Mouse (Mus musculus): ENCODE measurements around the gene Psmd4. TPM values are rescaled to one million over a fixed set of nuclear protein-coding genes. Genes with fewer than 3 reads are reported as not detected.

The Psmd4 gene
- polyA plus RNA-seq, 1 experiment from 2014 or later, result 288 TPM

DNA sequence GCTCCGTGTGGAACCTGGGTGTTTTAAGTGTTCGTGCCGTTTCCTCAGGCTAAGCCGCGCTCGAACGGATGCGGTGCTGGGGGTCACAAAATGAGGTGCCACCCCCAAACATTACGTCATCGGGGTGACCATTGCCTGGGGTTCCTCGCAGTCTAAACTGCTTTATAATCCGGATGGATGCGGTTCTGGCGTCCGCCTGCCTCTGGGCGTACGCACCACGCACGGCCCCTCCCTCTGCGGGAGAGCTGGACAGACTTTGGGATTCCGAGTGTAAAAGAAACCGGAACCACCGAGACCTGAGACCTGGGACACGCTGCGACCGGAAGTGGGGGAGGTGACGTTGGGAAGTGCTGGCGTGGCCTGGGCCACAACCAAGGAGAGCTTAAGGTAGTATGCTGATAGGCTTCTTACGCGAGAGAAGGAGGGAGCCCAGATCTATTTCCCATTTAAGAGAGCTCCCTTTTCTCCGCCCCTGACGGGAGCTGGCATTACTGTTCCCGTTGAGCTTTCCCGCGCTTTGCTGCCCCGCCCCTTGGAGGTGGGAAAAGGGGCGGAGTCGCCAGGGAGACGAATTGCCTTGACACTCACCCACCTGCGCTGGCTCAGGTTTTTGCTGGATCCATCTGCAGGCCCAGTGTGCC, 26.4 kb downstream of the Psmd4 start:
- Histone ChIP-seq H3K36me3 (ENCODE audit: control insufficient read depth, insufficient read depth, low read length) (peaks cover 2% of the 10 kb centered on the region; the same call in 1 of the 2 replicates), H3K27me3 (replicated peaks; ENCODE audit: control insufficient read depth, insufficient read depth, low read length) (no peaks in the 10 kb centered on the region), H3K4me1 (ENCODE audit: control insufficient read depth, insufficient read depth, low read depth, low read length) (peaks cover 24% of the 10 kb centered on the region), H3K27ac (ENCODE audit: low read depth, low read length) (peak overlapping the region; percentile 96), H3K4me2 (ENCODE audit: low read length) (peak overlapping the region; percentile 89), H3K4me3 (ENCODE audit: low read length) (peak overlapping the region; percentile 64), H3K9me3 (ENCODE audit: control insufficient read depth, low read length) (no peaks in the 10 kb centered on the region), H3K9ac (ENCODE audit: low read depth, low read length) (peak overlapping the region; percentile 73)
- peak; percentile 84 for ATAC-seq
- WGBS, result under 1% methylated on average over 40 of the region's 40 CpGs

DNA sequence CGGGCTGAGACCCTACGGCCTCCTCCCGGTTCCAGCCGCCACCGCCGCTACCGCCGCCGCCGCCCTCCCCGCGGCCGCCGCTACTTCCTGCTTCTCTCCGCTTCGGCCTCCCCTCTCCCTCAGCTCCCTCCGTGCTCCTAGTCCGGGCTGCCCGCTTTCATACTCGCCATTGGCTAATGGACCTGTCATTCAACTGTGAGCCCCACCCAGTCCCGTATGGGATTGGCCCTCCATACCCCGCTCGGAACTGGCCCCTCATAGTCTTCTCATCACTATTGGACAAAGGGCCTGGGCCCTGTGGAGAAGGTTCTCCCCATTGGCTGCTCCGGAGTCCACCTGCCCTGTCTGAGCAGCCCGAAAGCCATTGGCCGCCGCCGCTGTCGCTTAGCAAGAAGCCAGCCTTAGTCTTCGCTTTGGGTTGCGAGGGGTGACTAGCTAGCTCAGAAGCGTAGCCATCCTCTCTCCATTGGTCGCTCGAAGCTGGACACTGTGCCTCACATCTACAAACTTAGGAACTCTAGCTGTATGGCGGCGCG, 27.0 kb downstream of the Psmd4 start, which contains the start of gene Zfp687:
Gene Zfp687, minus strand, starts transcription at position 112 of the 536 bp plus-strand sequence.
- Histone ChIP-seq H3K4me3 (ENCODE audit: low read length) (peak within 1 kb of the TSS; percentile 64), H3K4me1 (ENCODE audit: control insufficient read depth, insufficient read depth, low read depth, low read length) (peaks cover 24% of the 10 kb centered on the region), H3K27me3 (replicated peaks; ENCODE audit: control insufficient read depth, insufficient read depth, low read length) (no peaks in the 10 kb centered on the region), H3K9me3 (ENCODE audit: control insufficient read depth, low read length) (no peaks in the 10 kb centered on the region), H3K27ac (ENCODE audit: low read depth, low read length) (peak within 1 kb of the TSS; percentile 96), H3K4me2 (ENCODE audit: low read length) (peak within 1 kb of the TSS; percentile 89), H3K36me3 (ENCODE audit: control insufficient read depth, insufficient read depth, low read length) (peaks cover 8% of the 10 kb centered on the region), H3K9ac (ENCODE audit: low read depth, low read length) (peak within 1 kb of the TSS; percentile 78)
- ATAC-seq, result peak; percentile 98
- WGBS, result under 1% methylated on average over 29 of the region's 37 CpGs

GRCm38 (mm10) chr3:95014428-95015151, 27.8 kb downstream of the Psmd4 start:
- H3K27ac ChIP-seq (ENCODE audit: low read depth, low read length), result peak overlapping the region; percentile 96; the same call in 1 of the 2 replicates
- peaks cover 16% of the 10 kb centered on the region for H3K36me3 ChIP-seq (ENCODE audit: control insufficient read depth, insufficient read depth, low read length)
- H3K4me3 ChIP-seq (ENCODE audit: low read length), result peak overlapping the region; percentile 64
- peaks cover 24% of the 10 kb centered on the region for H3K4me1 ChIP-seq (ENCODE audit: control insufficient read depth, insufficient read depth, low read depth, low read length)
- 2% methylated on average over 43 of the region's 44 CpGs for WGBS
- peak; percentile 3 for ATAC-seq
- no peaks in the 10 kb centered on the region for H3K27me3 ChIP-seq (replicated peaks; ENCODE audit: control insufficient read depth, insufficient read depth, low read length)
- peak overlapping the region; percentile 78 for H3K9ac ChIP-seq (ENCODE audit: low read depth, low read length)
- peak overlapping the region; percentile 88 for H3K4me2 ChIP-seq (ENCODE audit: low read length)
- no peaks in the 10 kb centered on the region for H3K9me3 ChIP-seq (ENCODE audit: control insufficient read depth, low read length)

GRCm38 (mm10) chr3:95013699-95014427, 28.6 kb downstream of the Psmd4 start:
- H3K36me3 ChIP-seq (ENCODE audit: control insufficient read depth, insufficient read depth, low read length), result peaks cover 21% of the 10 kb centered on the region
- no peak for ATAC-seq
- peak overlapping the region; percentile 78 for H3K9ac ChIP-seq (ENCODE audit: low read depth, low read length)
- H3K4me3 ChIP-seq (ENCODE audit: low read length), result peak overlapping the region; percentile 64
- H3K9me3 ChIP-seq (ENCODE audit: control insufficient read depth, low read length), result no peaks in the 10 kb centered on the region
- 15% methylated on average over 13 of the region's 13 CpGs for WGBS
- no peak overlapping the region; the same call in 1 of the 2 replicates for H3K27ac ChIP-seq (ENCODE audit: low read depth, low read length)
- H3K27me3 ChIP-seq (replicated peaks; ENCODE audit: control insufficient read depth, insufficient read depth, low read length), result no peaks in the 10 kb centered on the region
- H3K4me1 ChIP-seq (ENCODE audit: control insufficient read depth, insufficient read depth, low read depth, low read length), result peaks cover 24% of the 10 kb centered on the region
- peak overlapping the region; percentile 88 for H3K4me2 ChIP-seq (ENCODE audit: low read length)

- ATAC-seq, result no peak
- H3K27ac ChIP-seq (ENCODE audit: low read depth, low read length), result no peak overlapping the region
- 90% methylated on average over 3 of the region's 3 CpGs for WGBS
- no peaks in the 10 kb centered on the region for H3K9me3 ChIP-seq (ENCODE audit: control insufficient read depth, low read length)
- H3K4me2 ChIP-seq (ENCODE audit: low read length), result no peak overlapping the region
- H3K4me1 ChIP-seq (ENCODE audit: control insufficient read depth, insufficient read depth, low read depth, low read length), result peaks cover 24% of the 10 kb centered on the region
- no peak overlapping the region for H3K4me3 ChIP-seq (ENCODE audit: low read length)
- H3K36me3 ChIP-seq (ENCODE audit: control insufficient read depth, insufficient read depth, low read length), result peaks cover 24% of the 10 kb centered on the region
- H3K9ac ChIP-seq (ENCODE audit: low read depth, low read length), result no peak overlapping the region
- H3K27me3 ChIP-seq (replicated peaks; ENCODE audit: control insufficient read depth, insufficient read depth, low read length), result no peaks in the 10 kb centered on the region
Measured at GRCm38 (mm10) chr3:95012982-95013381, 29.4 kb downstream of the Psmd4 start.

- ATAC-seq, result no peak
- peaks cover 17% of the 10 kb centered on the region for H3K4me1 ChIP-seq (ENCODE audit: control insufficient read depth, insufficient read depth, low read depth, low read length)
- H3K4me3 ChIP-seq (ENCODE audit: low read length), result no peak overlapping the region
- H3K27me3 ChIP-seq (replicated peaks; ENCODE audit: control insufficient read depth, insufficient read depth, low read length), result no peaks in the 10 kb centered on the region
- peaks cover 32% of the 10 kb centered on the region for H3K36me3 ChIP-seq (ENCODE audit: control insufficient read depth, insufficient read depth, low read length)
- 85% methylated on average over 7 of the region's 7 CpGs for WGBS
- H3K9me3 ChIP-seq (ENCODE audit: control insufficient read depth, low read length), result no peaks in the 10 kb centered on the region
- H3K9ac ChIP-seq (ENCODE audit: low read depth, low read length), result no peak overlapping the region
- no peak overlapping the region for H3K27ac ChIP-seq (ENCODE audit: low read depth, low read length)
- no peak overlapping the region for H3K4me2 ChIP-seq (ENCODE audit: low read length)
Measured at GRCm38 (mm10) chr3:95010396-95010795, 32.0 kb downstream of the Psmd4 start.

GRCm38 (mm10) chr3:95007706-95008105, 34.7 kb downstream of the Psmd4 start:
- Histone ChIP-seq H3K9ac (ENCODE audit: low read depth, low read length) (no peak overlapping the region), H3K9me3 (ENCODE audit: control insufficient read depth, low read length) (no peaks in the 10 kb centered on the region), H3K36me3 (ENCODE audit: control insufficient read depth, insufficient read depth, low read length) (peaks cover 34% of the 10 kb centered on the region), H3K4me1 (ENCODE audit: control insufficient read depth, insufficient read depth, low read depth, low read length) (no peaks in the 10 kb centered on the region), H3K27ac (ENCODE audit: low read depth, low read length) (no peak overlapping the region), H3K4me2 (ENCODE audit: low read length) (no peak overlapping the region), H3K4me3 (ENCODE audit: low read length) (no peak overlapping the region), H3K27me3 (replicated peaks; ENCODE audit: control insufficient read depth, insufficient read depth, low read length) (no peaks in the 10 kb centered on the region)
- WGBS, result 87% methylated on average over 9 of the region's 9 CpGs
- no peak for ATAC-seq

DNA sequence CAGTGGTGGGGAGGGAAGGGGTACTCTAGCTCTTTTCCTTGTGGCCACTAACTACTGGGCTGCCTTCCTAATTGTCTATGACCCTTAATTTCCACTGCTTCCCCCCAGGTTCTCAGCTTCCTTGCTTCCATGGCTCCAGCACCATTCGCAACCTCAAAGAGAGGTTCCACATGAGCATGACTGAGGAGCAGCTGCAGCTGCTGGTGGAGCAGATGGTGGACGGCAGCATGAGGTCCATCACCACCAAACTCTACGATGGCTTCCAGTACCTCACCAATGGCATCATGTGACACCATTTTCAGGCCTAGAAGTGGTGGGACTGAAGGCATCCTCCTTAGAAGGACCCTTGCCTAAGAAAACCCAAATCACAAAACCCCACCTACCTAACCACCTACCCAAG, 36.8 kb downstream of the Psmd4 start:
- H3K4me1 ChIP-seq (ENCODE audit: control insufficient read depth, insufficient read depth, low read depth, low read length), result no peaks in the 10 kb centered on the region
- no peak overlapping the region for H3K27ac ChIP-seq (ENCODE audit: low read depth, low read length)
- 79% methylated on average over 3 of the region's 3 CpGs for WGBS
- H3K9ac ChIP-seq (ENCODE audit: low read depth, low read length), result no peak overlapping the region
- no peaks in the 10 kb centered on the region for H3K9me3 ChIP-seq (ENCODE audit: control insufficient read depth, low read length)
- H3K4me3 ChIP-seq (ENCODE audit: low read length), result no peak overlapping the region
- no peak overlapping the region for H3K4me2 ChIP-seq (ENCODE audit: low read length)
- no peak for ATAC-seq
- no peaks in the 10 kb centered on the region for H3K27me3 ChIP-seq (replicated peaks; ENCODE audit: control insufficient read depth, insufficient read depth, low read length)
- H3K36me3 ChIP-seq (ENCODE audit: control insufficient read depth, insufficient read depth, low read length), result peaks cover 34% of the 10 kb centered on the region

DNA sequence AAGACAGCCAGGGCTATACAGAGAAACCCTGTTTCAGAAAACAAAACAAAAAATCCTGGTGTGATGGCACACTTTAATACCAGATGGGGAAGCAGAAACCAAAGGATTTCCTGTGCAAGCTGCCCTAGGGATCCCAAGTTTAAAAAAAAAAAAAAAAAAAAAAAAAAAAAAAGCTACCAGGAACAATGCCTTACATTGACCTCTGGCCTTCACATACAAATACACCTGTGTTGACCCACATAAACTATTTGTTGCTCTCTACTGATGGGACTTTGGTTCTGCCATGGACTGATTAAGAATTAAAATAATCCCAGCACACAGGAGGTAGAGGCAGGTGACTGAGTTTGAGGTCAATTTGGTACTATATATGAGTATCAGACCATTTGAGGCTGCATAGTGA, 39.1 kb downstream of the Psmd4 start:
- Histone ChIP-seq H3K36me3 (ENCODE audit: control insufficient read depth, insufficient read depth, low read length) (peaks cover 30% of the 10 kb centered on the region), H3K4me3 (ENCODE audit: low read length) (no peak overlapping the region), H3K4me1 (ENCODE audit: control insufficient read depth, insufficient read depth, low read depth, low read length) (no peaks in the 10 kb centered on the region), H3K27me3 (replicated peaks; ENCODE audit: control insufficient read depth, insufficient read depth, low read length) (no peaks in the 10 kb centered on the region), H3K4me2 (ENCODE audit: low read length) (no peak overlapping the region), H3K9ac (ENCODE audit: low read depth, low read length) (no peak overlapping the region), H3K9me3 (ENCODE audit: control insufficient read depth, low read length) (no peaks in the 10 kb centered on the region), H3K27ac (ENCODE audit: low read depth, low read length) (no peak overlapping the region)
- ATAC-seq, result no peak

Measured in hindbrain, embryonic 16.5 days (tissue).